Mouse (Mus musculus) layer of hippocampus, adult 18-20 months (tissue): ENCODE measurements around the gene B4galnt3. TPM values are rescaled to one million over a fixed set of nuclear protein-coding genes. Genes with fewer than 3 reads are reported as not detected.

ENCODE experiments used
- DNase-seq, 2 experiments: peaks; one replicate each; pipeline ENCODE4 v3.0.0; 2022; ENCODE audit warnings: low spot score in 2 of 2
- total RNA-seq, 2 experiments: library from RNA; stranded (reverse); gene quantifications; 2 replicates each; pipeline ENCODE4 v1.2.3; 2021

The B4galnt3 gene
- total RNA-seq, 2 experiments from 2014 or later: 0.51 to 0.62 TPM

- no peak for DNase-seq
Measured at GRCm38 (mm10) chr6:120186594-120186993, 107.8 kb downstream of the B4galnt3 start.

GRCm38 (mm10) chr6:120185756-120186155 is 108.6 kb downstream of the B4galnt3 start:
- no peak for DNase-seq

GRCm38 (mm10) chr6:120185012-120185730 is 109.2 kb downstream of the B4galnt3 start:
- DNase-seq: no peak

GRCm38 (mm10) chr6:120183771-120184170 is 110.6 kb downstream of the B4galnt3 start:
- no peak for DNase-seq

- DNase-seq: no peak
Measured at GRCm38 (mm10) chr6:120182160-120182559, 112.2 kb downstream of the B4galnt3 start.

GRCm38 (mm10) chr6:120180492-120180891 is 113.9 kb downstream of the B4galnt3 start:
- no peak for DNase-seq

- DNase-seq: no peak
Measured at GRCm38 (mm10) chr6:120179756-120180206, 114.6 kb downstream of the B4galnt3 start.

GRCm38 (mm10) chr6:120179044-120179755 is 115.2 kb downstream of the B4galnt3 start:
- DNase-seq: no peak

GRCm38 (mm10) chr6:120175650-120176049 is 118.7 kb downstream of the B4galnt3 start:
- DNase-seq: no peak

GRCm38 (mm10) chr6:120174602-120175115 is 119.7 kb downstream of the B4galnt3 start:
- DNase-seq: no peak

GRCm38 (mm10) chr6:120174028-120174601 is 120.2 kb downstream of the B4galnt3 start:
- no peak for DNase-seq

GRCm38 (mm10) chr6:120172294-120173017 is 121.9 kb downstream of the B4galnt3 start:
- DNase-seq: no peak

GRCm38 (mm10) chr6:120167574-120167973 is 126.8 kb downstream of the B4galnt3 start:
- DNase-seq: no peak

- no peak for DNase-seq
Measured at GRCm38 (mm10) chr6:120164765-120165164, 129.6 kb downstream of the B4galnt3 start.

GRCm38 (mm10) chr6:120162928-120163327 is 131.4 kb downstream of the B4galnt3 start:
- DNase-seq: no peak

GRCm38 (mm10) chr6:120159133-120159901 is 135.0 kb downstream of the B4galnt3 start:
- DNase-seq: peak; percentile 63 to 75

GRCm38 (mm10) chr6:120157479-120157878 is 136.9 kb downstream of the B4galnt3 start:
- DNase-seq: no peak

GRCm38 (mm10) chr6:120155510-120155909 is 138.8 kb downstream of the B4galnt3 start:
- DNase-seq: no peak

GRCm38 (mm10) chr6:120154526-120155309 is 139.6 kb downstream of the B4galnt3 start:
- no peak for DNase-seq
